Mouse (Mus musculus) spleen, adult 2 months (tissue): Measurements from ENCODE around the gene 5730409E04Rik. TPM values are rescaled to one million over a fixed set of nuclear protein-coding genes. Genes with fewer than 3 reads are reported as not detected.

Source experiments
- DNase-seq, 2 experiments: peaks; one replicate each; pipeline versions ENCODE4 v3.0.0 to v3.0.0-alpha.2; 2012 to 2021; ENCODE audit warnings: low spot score in 2 of 2, low read depth in 1 of 2
- H3K27ac ChIP-seq: fragments of 200-500 bp; 2 replicates; pipeline ENCODE4 v1.5.1; 2012; ENCODE audit warnings: low read length, inconsistent platforms; ENCODE audit not compliant: insufficient read depth
- H3K27me3 ChIP-seq: fragments of 200-500 bp; 2 replicates; pipeline ENCODE4 v1.6.1; 2012; ENCODE audit warnings: mild to moderate bottlenecking, moderate library complexity, low read length, inconsistent platforms; ENCODE audit not compliant: control insufficient read depth, insufficient read depth
- H3K36me3 ChIP-seq: fragments of 200-500 bp; 2 replicates; pipeline ENCODE4 v1.6.1; 2012; ENCODE audit warnings: mild to moderate bottlenecking, low read length, inconsistent platforms; ENCODE audit not compliant: control insufficient read depth, insufficient read depth
- H3K4me1 ChIP-seq: fragments of 200-500 bp; 2 replicates; pipeline ENCODE4 v1.6.1; 2011; ENCODE audit warnings: inconsistent platforms; ENCODE audit not compliant: control insufficient read depth, insufficient read depth, insufficient read length
- H3K4me3 ChIP-seq: fragments of 200-500 bp; 2 replicates; pipeline ENCODE4 v1.5.1; 2011; ENCODE audit warnings: mild to moderate bottlenecking, inconsistent platforms; ENCODE audit not compliant: insufficient read depth, insufficient read length; ENCODE audit errors: extremely low read depth
- CTCF ChIP-seq: fragments of 200-500 bp; IDR thresholded peaks from 2 replicates; pipeline ENCODE4 v1.5.1; 2011; ENCODE audit warnings: mild to moderate bottlenecking, inconsistent platforms; ENCODE audit not compliant: insufficient read depth, insufficient read length, insufficient replicate concordance; ENCODE audit errors: extremely low read depth
- POLR2A ChIP-seq: fragments of 200-500 bp; IDR thresholded peaks from 2 replicates; pipeline ENCODE4 v1.6.1; 2011; ENCODE audit warnings: low read depth, low read length, inconsistent platforms
- WGBS: fragments of 180-500 bp; shearing (Covaris S2); methylation state at CpG from one replicate; pipeline ENCODE4 v1.1.7; 2018; 5-methylcytosine and 5-hydroxymethylcytosine counted together
- polyA plus RNA-seq: library from polyadenylated mRNA; depleted of rRNA; stranded (reverse); fragments of >200 nt; gene quantifications from 2 replicates; pipeline ENCODE4 v1.2.3, GENCODE M21; 2012

Gene 5730409E04Rik
- polyA plus RNA-seq, 1 experiment, result 3.8 TPM

- Histone ChIP-seq H3K27ac (no peak overlapping the region), H3K27me3 (peaks cover 5% of the 10 kb centered on the region), H3K4me3 (no peak overlapping the region), H3K36me3 (no peaks in the 10 kb centered on the region), H3K4me1 (peaks cover 6% of the 10 kb centered on the region)
- 72% methylated on average over 4 of the region's 4 CpGs for WGBS
- TF ChIP-seq CTCF (no peak), POLR2A (no peak)
- no peak for DNase-seq
These were observed 3.9 kb upstream of the 5730409E04Rik start for GRCm38 (mm10) chr4:126605751-126606150.

- no peak for TF ChIP-seq POLR2A
- TF ChIP-seq CTCF, result no peak
- no peak overlapping the region for H3K4me3 ChIP-seq
- no peak overlapping the region for H3K27ac ChIP-seq
- no peaks in the 10 kb centered on the region for H3K36me3 ChIP-seq
- WGBS, result 91% methylated on average over 17 of the region's 17 CpGs
- peaks cover 5% of the 10 kb centered on the region for H3K27me3 ChIP-seq
- peaks cover 6% of the 10 kb centered on the region for H3K4me1 ChIP-seq
- DNase-seq, result no peak
These were observed 2.4 kb downstream of the 5730409E04Rik start for GRCm38 (mm10) chr4:126611991-126612390.

GRCm38 (mm10) chr4:126616312-126616711 is 6.7 kb downstream of the 5730409E04Rik start:
- Histone ChIP-seq H3K36me3 (no peaks in the 10 kb centered on the region), H3K27ac (no peak overlapping the region), H3K4me1 (no peaks in the 10 kb centered on the region), H3K27me3 (peaks cover 3% of the 10 kb centered on the region), H3K4me3 (no peak overlapping the region)
- no peak for TF ChIP-seq CTCF
- no peak for TF ChIP-seq POLR2A
- no peak for DNase-seq
- 74% methylated on average over 4 of the region's 4 CpGs for WGBS

GRCm38 (mm10) chr4:126619691-126620330 is 10.2 kb downstream of the 5730409E04Rik start:
- WGBS, result 10% methylated on average over 33 of the region's 33 CpGs
- H3K27me3 ChIP-seq, result peaks cover 3% of the 10 kb centered on the region
- no peaks in the 10 kb centered on the region for H3K4me1 ChIP-seq
- DNase-seq, result no peak
- H3K27ac ChIP-seq, result no peak overlapping the region
- no peak overlapping the region for H3K4me3 ChIP-seq
- H3K36me3 ChIP-seq, result no peaks in the 10 kb centered on the region
- TF ChIP-seq POLR2A (no peak), CTCF (no peak)

GRCm38 (mm10) chr4:126620349-126620874 is 10.8 kb downstream of the 5730409E04Rik start:
- 18% methylated on average over 13 of the region's 13 CpGs for WGBS
- no peak overlapping the region for H3K4me3 ChIP-seq
- TF ChIP-seq POLR2A (no peak), CTCF (no peak)

GRCm38 (mm10) chr4:126627021-126627681 is 17.5 kb downstream of the 5730409E04Rik start:
- Histone ChIP-seq H3K4me1 (no peaks in the 10 kb centered on the region), H3K36me3 (no peaks in the 10 kb centered on the region), H3K27me3 (no peaks in the 10 kb centered on the region), H3K27ac (no peak overlapping the region), H3K4me3 (no peak overlapping the region)
- TF ChIP-seq CTCF (no peak), POLR2A (no peak)
- no peak for DNase-seq
- WGBS, result 22% methylated on average over 23 of the region's 23 CpGs

More at GRCm38 (mm10) chr4:126620349-126620874, 10.8 kb downstream of the 5730409E04Rik start:
- Histone ChIP-seq H3K36me3 (no peaks in the 10 kb centered on the region), H3K27me3 (peaks cover 3% of the 10 kb centered on the region), H3K4me1 (no peaks in the 10 kb centered on the region), H3K27ac (no peak overlapping the region)
- DNase-seq, result no peak

GRCm38 (mm10) chr4:126631922-126632321 is 22.3 kb downstream of the 5730409E04Rik start:
- Histone ChIP-seq H3K4me3 (no peak overlapping the region), H3K36me3 (no peaks in the 10 kb centered on the region), H3K27me3 (no peaks in the 10 kb centered on the region), H3K27ac (no peak overlapping the region), H3K4me1 (no peaks in the 10 kb centered on the region)
- WGBS, result 52% methylated on average over 2 of the region's 2 CpGs
- TF ChIP-seq POLR2A (no peak), CTCF (no peak)
- DNase-seq, result no peak
